ENCODE assay signal across 24 mouse cellular contexts in the genomic region with DNA sequence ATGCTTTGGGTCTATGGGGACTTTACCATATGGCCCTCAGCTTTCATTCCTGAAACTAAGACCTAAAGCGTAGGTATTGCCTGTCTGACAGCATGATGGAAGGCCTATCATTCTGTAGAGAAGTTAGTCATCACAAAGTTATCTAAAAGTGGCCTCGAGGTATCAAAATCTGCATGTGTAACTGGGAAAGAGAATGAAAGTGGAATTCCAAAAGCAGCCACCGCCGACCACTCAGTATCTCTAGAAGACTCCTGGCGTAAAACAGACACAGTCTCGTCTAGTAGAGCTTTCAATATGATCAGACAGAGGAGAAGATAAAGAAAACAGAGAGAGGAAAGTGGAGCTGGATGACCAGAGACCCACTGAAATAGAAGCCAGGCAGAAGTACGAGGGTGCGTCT.
"Had no signal": no experiment of that assay in that cellular context is flagged by ENCODE, and none has a peak within 500 bp of the region (broad histone marks: within the 10 kb centered on the region; RNA-seq: fewer than 3 reads in every experiment).

No protein-coding gene starts in this region.

- ATAC-seq: liver, embryonic 12.5 days had no signal

- H3K4me1 ChIP-seq: limb, embryonic 10.5 days; limb, embryonic 13.5 days; liver, embryonic 12.5 days; liver, embryonic 15.5 days; lung, embryonic 15.5 days; midbrain, embryonic 10.5 days; neural tube, embryonic 12.5 days; neural tube, embryonic 15.5 days had no signal

- H3K9ac ChIP-seq: limb, embryonic 13.5 days; liver, embryonic 12.5 days; liver, embryonic 15.5 days; lung, embryonic 15.5 days; neural tube, embryonic 12.5 days; neural tube, embryonic 15.5 days had no signal

- H3K36me3 ChIP-seq: limb, embryonic 10.5 days; limb, embryonic 13.5 days; liver, embryonic 12.5 days; liver, embryonic 15.5 days; lung, embryonic 15.5 days; midbrain, embryonic 10.5 days; neural tube, embryonic 12.5 days; neural tube, embryonic 15.5 days had no signal

- H3K27me3 ChIP-seq: limb, embryonic 13.5 days; liver, embryonic 12.5 days; liver, embryonic 15.5 days; lung, embryonic 15.5 days; megakaryocyte, embryonic 14.5 days; neural tube, embryonic 12.5 days; neural tube, embryonic 15.5 days had no signal

- DNase-seq: kidney, postnatal 25 days; layer of hippocampus, adult 9-11 months; liver; lung, adult 18-20 months; lung, postnatal 10 days; lung, postnatal 36 days; midbrain, embryonic 14.5 days; right cerebral cortex, adult 18-20 months; right cerebral cortex, postnatal 14 days; right cerebral cortex, postnatal 4 days; thymus, adult 2 months; thymus, postnatal 14 days; thymus, postnatal 4 days had no signal

- H3K4me3 ChIP-seq: layer of hippocampus, adult 2 months; limb, embryonic 10.5 days; limb, embryonic 13.5 days; liver, embryonic 12.5 days; liver, embryonic 15.5 days; lung, embryonic 15.5 days; megakaryocyte, embryonic 14.5 days; midbrain, embryonic 10.5 days; neural tube, embryonic 12.5 days; neural tube, embryonic 15.5 days had no signal

- H3K9me3 ChIP-seq: limb, embryonic 10.5 days; limb, embryonic 13.5 days; liver, embryonic 12.5 days; liver, embryonic 15.5 days; lung, embryonic 15.5 days; midbrain, embryonic 10.5 days; neural tube, embryonic 12.5 days; neural tube, embryonic 15.5 days had no signal

- H3K4me2 ChIP-seq: limb, embryonic 13.5 days; liver, embryonic 12.5 days; liver, embryonic 15.5 days; lung, embryonic 15.5 days; neural tube, embryonic 12.5 days; neural tube, embryonic 15.5 days had no signal

- H3K27ac ChIP-seq: layer of hippocampus, adult 2 months; limb, embryonic 10.5 days; limb, embryonic 13.5 days; liver, embryonic 12.5 days; liver, embryonic 15.5 days; lung, embryonic 15.5 days; midbrain, embryonic 10.5 days; neural tube, embryonic 12.5 days; neural tube, embryonic 15.5 days; stomach, postnatal 0 days had no signal
